24 mouse cellular contexts compared by ENCODE assay signal in the genomic region with DNA sequence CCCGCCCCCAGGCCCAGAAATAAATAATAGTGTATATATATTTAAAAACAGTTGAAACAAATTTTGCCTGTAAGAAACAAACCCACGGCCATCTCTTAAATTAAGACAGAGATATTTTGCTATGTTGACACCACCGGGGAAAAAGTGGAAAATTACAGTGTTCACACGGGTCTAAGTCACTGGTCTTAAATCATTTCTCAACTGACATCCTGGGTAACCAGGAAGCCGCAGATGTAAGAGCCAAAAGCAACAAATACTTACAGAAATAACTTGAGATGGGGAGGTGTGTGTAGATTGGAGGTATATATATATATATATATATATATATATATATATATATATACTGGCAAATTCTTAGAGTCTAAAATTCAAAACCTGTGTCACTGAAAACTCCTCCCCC.
"Had no signal": no experiment of that assay in that cellular context is flagged by ENCODE, and none has a peak within 500 bp of the region (broad histone marks: within the 10 kb centered on the region; RNA-seq: fewer than 3 reads in every experiment).

No protein-coding gene starts in this region.

- H3K4me1 ChIP-seq: liver, embryonic 12.5 days; liver, embryonic 15.5 days; lung, embryonic 15.5 days; megakaryocyte, embryonic 14.5 days; midbrain, embryonic 13.5 days; stomach, embryonic 15.5 days had no signal

- H3K9me3 ChIP-seq: limb, embryonic 10.5 days; limb, embryonic 13.5 days; liver, embryonic 12.5 days; liver, embryonic 15.5 days; lung, embryonic 15.5 days; midbrain, embryonic 10.5 days; midbrain, embryonic 13.5 days; stomach, embryonic 15.5 days had no signal

- H3K4me3 ChIP-seq: layer of hippocampus, adult 2 months; limb, embryonic 10.5 days; limb, embryonic 13.5 days; liver, embryonic 12.5 days; liver, embryonic 15.5 days; lung, embryonic 15.5 days; megakaryocyte, embryonic 14.5 days; midbrain, embryonic 10.5 days; midbrain, embryonic 13.5 days; myocyte; stomach, embryonic 15.5 days had no signal

- H3K4me2 ChIP-seq: limb, embryonic 13.5 days; liver, embryonic 12.5 days; liver, embryonic 15.5 days; lung, embryonic 15.5 days; midbrain, embryonic 13.5 days; stomach, embryonic 15.5 days had no signal

- H3K27me3 ChIP-seq: limb, embryonic 13.5 days; liver, embryonic 12.5 days; liver, embryonic 15.5 days; lung, embryonic 15.5 days; megakaryocyte, embryonic 14.5 days; midbrain, embryonic 13.5 days; stomach, embryonic 15.5 days had no signal

- ATAC-seq: intestine, embryonic 16.5 days; liver, embryonic 12.5 days; midbrain, embryonic 13.5 days; midbrain, embryonic 16.5 days had no signal

- H3K9ac ChIP-seq: limb, embryonic 13.5 days; liver, embryonic 12.5 days; liver, embryonic 15.5 days; lung, embryonic 15.5 days; midbrain, embryonic 13.5 days; stomach, embryonic 15.5 days had no signal

- H3K36me3 ChIP-seq: limb, embryonic 10.5 days; limb, embryonic 13.5 days; liver, embryonic 12.5 days; liver, embryonic 15.5 days; lung, embryonic 15.5 days; midbrain, embryonic 10.5 days; midbrain, embryonic 13.5 days; stomach, embryonic 15.5 days had no signal

- H3K27ac ChIP-seq: layer of hippocampus, adult 2 months; limb, embryonic 10.5 days; limb, embryonic 13.5 days; liver, embryonic 12.5 days; liver, embryonic 15.5 days; lung, embryonic 15.5 days; midbrain, embryonic 10.5 days; midbrain, embryonic 13.5 days; stomach, embryonic 15.5 days had no signal

- DNase-seq: kidney, adult 18-20 months; kidney, adult 9 months; kidney, postnatal 14 days; kidney, postnatal 4 days; layer of hippocampus, adult 9-11 months; liver; lung, adult 18-20 months; lung, postnatal 10 days; lung, postnatal 36 days; right cerebral cortex, postnatal 14 days; spleen, adult 18-20 months had no signal
